Mouse (Mus musculus): ENCODE measurements around the gene Ube2m. TPM values are rescaled to one million over a fixed set of nuclear protein-coding genes. Genes with fewer than 3 reads are reported as not detected.

Ube2m gene
- polyA plus RNA-seq, 1 experiment from 2014 or later = 41.3 TPM

DNA sequence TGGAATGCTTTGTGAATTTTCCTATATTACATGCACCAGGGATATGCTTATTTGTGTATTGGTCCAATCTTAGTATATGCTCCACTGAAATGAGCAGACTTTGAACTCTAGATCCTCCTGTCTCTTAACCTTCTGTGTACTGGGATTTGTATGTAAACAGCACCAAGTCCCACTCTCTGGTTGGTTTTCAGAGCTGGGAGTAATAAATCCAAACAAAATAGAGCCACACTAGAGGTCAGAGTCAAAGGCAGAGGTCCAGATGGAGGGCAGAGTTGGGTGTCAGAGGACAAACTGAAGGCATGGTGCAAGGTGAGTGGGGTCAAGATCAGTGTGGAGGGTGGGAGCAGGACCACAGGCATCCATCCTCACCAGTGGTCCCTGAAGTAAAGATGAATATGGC lies 42.2 kb downstream of the Ube2m start:
- Histone ChIP-seq H3K27ac (ENCODE audit: low read depth, low read length) (no peak overlapping the region), H3K4me2 (ENCODE audit: low read length) (no peak overlapping the region), H3K9me3 (ENCODE audit: control insufficient read depth, low read length) (no peaks in the 10 kb centered on the region), H3K4me3 (ENCODE audit: low read length) (no peak overlapping the region), H3K27me3 (replicated peaks; ENCODE audit: control insufficient read depth, insufficient read depth, low read length) (no peaks in the 10 kb centered on the region), H3K9ac (ENCODE audit: low read depth, low read length) (no peak overlapping the region), H3K4me1 (ENCODE audit: control insufficient read depth, insufficient read depth, low read depth, low read length) (no peaks in the 10 kb centered on the region), H3K36me3 (ENCODE audit: control insufficient read depth, insufficient read depth, low read length) (no peaks in the 10 kb centered on the region)
- no peak for ATAC-seq

GRCm38 (mm10) chr7:12993148-12993547 lies 44.9 kb downstream of the Ube2m start:
- H3K9ac ChIP-seq (ENCODE audit: low read depth, low read length) = no peak overlapping the region
- no peaks in the 10 kb centered on the region for H3K27me3 ChIP-seq (replicated peaks; ENCODE audit: control insufficient read depth, insufficient read depth, low read length)
- no peak overlapping the region for H3K27ac ChIP-seq (ENCODE audit: low read depth, low read length)
- no peaks in the 10 kb centered on the region for H3K9me3 ChIP-seq (ENCODE audit: control insufficient read depth, low read length)
- no peak for ATAC-seq
- 93% methylated on average over 10 of the region's 10 CpGs for WGBS
- no peak overlapping the region for H3K4me2 ChIP-seq (ENCODE audit: low read length)
- H3K4me1 ChIP-seq (ENCODE audit: control insufficient read depth, insufficient read depth, low read depth, low read length) = no peaks in the 10 kb centered on the region
- no peaks in the 10 kb centered on the region for H3K36me3 ChIP-seq (ENCODE audit: control insufficient read depth, insufficient read depth, low read length)
- no peak overlapping the region for H3K4me3 ChIP-seq (ENCODE audit: low read length)

- Histone ChIP-seq H3K9ac (ENCODE audit: low read depth, low read length) (no peak overlapping the region), H3K4me3 (ENCODE audit: low read length) (no peak overlapping the region), H3K27me3 (replicated peaks; ENCODE audit: control insufficient read depth, insufficient read depth, low read length) (no peaks in the 10 kb centered on the region), H3K4me2 (ENCODE audit: low read length) (no peak overlapping the region), H3K4me1 (ENCODE audit: control insufficient read depth, insufficient read depth, low read depth, low read length) (no peaks in the 10 kb centered on the region), H3K36me3 (ENCODE audit: control insufficient read depth, insufficient read depth, low read length) (no peaks in the 10 kb centered on the region), H3K9me3 (ENCODE audit: control insufficient read depth, low read length) (no peaks in the 10 kb centered on the region), H3K27ac (ENCODE audit: low read depth, low read length) (no peak overlapping the region)
- ATAC-seq = no peak
- WGBS = 3% methylated on average over 3 of the region's 3 CpGs
Measured at GRCm38 (mm10) chr7:12992222-12992621, 45.9 kb downstream of the Ube2m start.

DNA sequence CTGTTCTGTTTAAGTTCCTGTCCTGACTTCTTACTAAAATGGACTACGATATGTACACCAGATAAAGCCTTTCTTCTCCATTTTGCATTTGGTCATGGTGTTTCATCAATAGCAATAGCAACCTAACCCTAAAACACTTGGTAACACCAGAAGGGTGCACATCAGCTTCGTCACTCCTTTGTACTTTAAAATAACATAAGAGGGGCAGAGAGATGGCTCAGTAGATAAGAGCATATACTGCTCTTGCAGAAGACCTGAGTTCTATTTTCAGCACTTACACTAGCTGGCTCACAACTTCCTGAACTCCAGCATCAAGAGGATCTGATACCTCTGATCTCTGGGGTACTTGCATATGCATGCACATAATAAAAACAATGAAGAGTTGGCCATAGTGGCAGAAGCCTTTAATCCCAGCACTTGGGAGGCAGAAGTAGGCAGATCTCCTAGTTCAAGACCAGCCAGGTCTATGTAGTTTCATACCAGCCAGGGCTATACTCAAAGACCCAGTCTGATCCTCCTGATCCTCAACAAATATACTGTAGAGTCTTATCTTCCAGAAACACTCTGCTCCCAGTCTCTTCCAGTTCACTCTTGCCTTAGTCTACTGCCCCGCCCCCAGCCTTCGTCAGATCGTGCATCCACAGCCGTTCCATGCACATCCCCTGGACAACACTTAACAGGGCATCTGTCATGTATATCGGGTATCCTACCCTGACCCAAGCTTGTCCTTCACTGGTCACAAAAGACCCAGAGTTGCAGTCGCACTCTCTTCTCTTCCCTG lies 50.5 kb downstream of the Ube2m start:
- Histone ChIP-seq H3K36me3 (ENCODE audit: control insufficient read depth, insufficient read depth, low read length) (no peaks in the 10 kb centered on the region), H3K9ac (ENCODE audit: low read depth, low read length) (no peak overlapping the region), H3K4me2 (ENCODE audit: low read length) (no peak overlapping the region), H3K4me3 (ENCODE audit: low read length) (no peak overlapping the region), H3K9me3 (ENCODE audit: control insufficient read depth, low read length) (no peaks in the 10 kb centered on the region), H3K4me1 (ENCODE audit: control insufficient read depth, insufficient read depth, low read depth, low read length) (no peaks in the 10 kb centered on the region), H3K27ac (ENCODE audit: low read depth, low read length) (no peak overlapping the region), H3K27me3 (replicated peaks; ENCODE audit: control insufficient read depth, insufficient read depth, low read length) (no peaks in the 10 kb centered on the region)
- 86% methylated on average over 8 of the region's 8 CpGs for WGBS
- ATAC-seq = no peak

GRCm38 (mm10) chr7:12986906-12987305 lies 51.2 kb downstream of the Ube2m start:
- Histone ChIP-seq H3K4me3 (ENCODE audit: low read length) (no peak overlapping the region), H3K4me2 (ENCODE audit: low read length) (no peak overlapping the region), H3K36me3 (ENCODE audit: control insufficient read depth, insufficient read depth, low read length) (no peaks in the 10 kb centered on the region), H3K27me3 (replicated peaks; ENCODE audit: control insufficient read depth, insufficient read depth, low read length) (no peaks in the 10 kb centered on the region), H3K9me3 (ENCODE audit: control insufficient read depth, low read length) (no peaks in the 10 kb centered on the region), H3K4me1 (ENCODE audit: control insufficient read depth, insufficient read depth, low read depth, low read length) (no peaks in the 10 kb centered on the region), H3K27ac (ENCODE audit: low read depth, low read length) (no peak overlapping the region), H3K9ac (ENCODE audit: low read depth, low read length) (no peak overlapping the region)
- ATAC-seq = no peak
- WGBS = 89% methylated on average over 8 of the region's 8 CpGs

- H3K4me2 ChIP-seq (ENCODE audit: low read length) = no peak overlapping the region
- H3K4me3 ChIP-seq (ENCODE audit: low read length) = no peak overlapping the region
- H3K9ac ChIP-seq (ENCODE audit: low read depth, low read length) = no peak overlapping the region
- no peaks in the 10 kb centered on the region for H3K27me3 ChIP-seq (replicated peaks; ENCODE audit: control insufficient read depth, insufficient read depth, low read length)
- no peak overlapping the region for H3K27ac ChIP-seq (ENCODE audit: low read depth, low read length)
- H3K9me3 ChIP-seq (ENCODE audit: control insufficient read depth, low read length) = no peaks in the 10 kb centered on the region
- no peak for ATAC-seq
- WGBS = 91% methylated on average over 1 of the region's 1 CpGs
- no peaks in the 10 kb centered on the region for H3K4me1 ChIP-seq (ENCODE audit: control insufficient read depth, insufficient read depth, low read depth, low read length)
- no peaks in the 10 kb centered on the region for H3K36me3 ChIP-seq (ENCODE audit: control insufficient read depth, insufficient read depth, low read length)
Measured at GRCm38 (mm10) chr7:12985724-12986123, 52.4 kb downstream of the Ube2m start.

Other genes starting within 250 kb of the Ube2m start
- gene Zscan18, start 234.6 kb downstream of the Ube2m start, polyA plus RNA-seq (2015; fragmentation: Nextera tagmentation; extraction: Ambion mirVana) = 35.3 and 36.2 TPM in 2 replicates
- gene Zfp329, start 219.4 kb downstream of the Ube2m start, polyA plus RNA-seq (2015; fragmentation: Nextera tagmentation; extraction: Ambion mirVana) = 23.8 and 31.0 TPM in 2 replicates
- 24.7 and 30.6 TPM in 2 replicates for gene Zfp110, start 203.5 kb downstream of the Ube2m start, polyA plus RNA-seq (2015; fragmentation: Nextera tagmentation; extraction: Ambion mirVana)
- 6.8 and 7.1 TPM in 2 replicates for gene Zfp128, start 157.1 kb downstream of the Ube2m start, polyA plus RNA-seq (2015; fragmentation: Nextera tagmentation; extraction: Ambion mirVana)
- gene Zscan22, start 140.5 kb downstream of the Ube2m start, polyA plus RNA-seq (2015; fragmentation: Nextera tagmentation; extraction: Ambion mirVana) = 10.4 and 13.1 TPM in 2 replicates
- gene Rps5, start 116.0 kb downstream of the Ube2m start, polyA plus RNA-seq (2015; fragmentation: Nextera tagmentation; extraction: Ambion mirVana) = 564 and 566 TPM in 2 replicates
- 1.2 and 1.3 TPM in 2 replicates for gene Rnf225, start 110.9 kb downstream of the Ube2m start, polyA plus RNA-seq (2015; fragmentation: Nextera tagmentation; extraction: Ambion mirVana)
- 11.9 and 13.5 TPM in 2 replicates for gene Zfp324, start 72.4 kb downstream of the Ube2m start, polyA plus RNA-seq (2015; fragmentation: Nextera tagmentation; extraction: Ambion mirVana)
- gene Zfp446, start 60.4 kb downstream of the Ube2m start, polyA plus RNA-seq (2015; fragmentation: Nextera tagmentation; extraction: Ambion mirVana) = 11.9 and 12.4 TPM in 2 replicates
- 0.38 and 0.46 TPM in 2 replicates for gene Slc27a5, start 40.1 kb downstream of the Ube2m start, polyA plus RNA-seq (2015; fragmentation: Nextera tagmentation; extraction: Ambion mirVana)
- gene Trim28, start 39.2 kb downstream of the Ube2m start, polyA plus RNA-seq (2015; fragmentation: Nextera tagmentation; extraction: Ambion mirVana) = 165 and 195 TPM in 2 replicates
- gene Zbtb45, start 28.2 kb downstream of the Ube2m start, polyA plus RNA-seq (2015; fragmentation: Nextera tagmentation; extraction: Ambion mirVana) = 38.3 and 41.4 TPM in 2 replicates
- gene Chmp2a, start 3.5 kb downstream of the Ube2m start, polyA plus RNA-seq (2015; fragmentation: Nextera tagmentation; extraction: Ambion mirVana) = 174 TPM in 2 replicates
- 9.3 and 9.7 TPM in 2 replicates for gene Mzf1, start 16.5 kb upstream of the Ube2m start, polyA plus RNA-seq (2015; fragmentation: Nextera tagmentation; extraction: Ambion mirVana)
- 0.34 TPM in 2 replicates for gene Vmn1r85, start 56.9 kb upstream of the Ube2m start, polyA plus RNA-seq (2015; fragmentation: Nextera tagmentation; extraction: Ambion mirVana)
- not detected in 2 replicates for gene Vmn1r86, start 81.6 kb upstream of the Ube2m start, polyA plus RNA-seq (2015; fragmentation: Nextera tagmentation; extraction: Ambion mirVana)
- gene Vmn1r87, start 101.9 kb upstream of the Ube2m start, polyA plus RNA-seq (2015; fragmentation: Nextera tagmentation; extraction: Ambion mirVana) = not detected in 2 replicates
- gene Vmn1r88, start 121.3 kb upstream of the Ube2m start, polyA plus RNA-seq (2015; fragmentation: Nextera tagmentation; extraction: Ambion mirVana) = not detected in 2 replicates
- gene Vmn1r89, start 174.7 kb upstream of the Ube2m start, polyA plus RNA-seq (2015; fragmentation: Nextera tagmentation; extraction: Ambion mirVana) = not detected in 2 replicates
- gene Lig1, start 239.0 kb upstream of the Ube2m start, polyA plus RNA-seq (2015; fragmentation: Nextera tagmentation; extraction: Ambion mirVana) = 36.0 and 37.4 TPM in 2 replicates
- gene Zswim9, start 240.4 kb upstream of the Ube2m start, polyA plus RNA-seq (2015; fragmentation: Nextera tagmentation; extraction: Ambion mirVana) = 10.3 and 11.9 TPM in 2 replicates